Mouse (Mus musculus) right cerebral cortex, postnatal 4 days (tissue): ENCODE results near the gene Tmem206.

ENCODE experiments used
- DNase-seq: peaks from one replicate; pipeline ENCODE4 v3.0.0-alpha.2; 2022

Tmem206 gene

DNA sequence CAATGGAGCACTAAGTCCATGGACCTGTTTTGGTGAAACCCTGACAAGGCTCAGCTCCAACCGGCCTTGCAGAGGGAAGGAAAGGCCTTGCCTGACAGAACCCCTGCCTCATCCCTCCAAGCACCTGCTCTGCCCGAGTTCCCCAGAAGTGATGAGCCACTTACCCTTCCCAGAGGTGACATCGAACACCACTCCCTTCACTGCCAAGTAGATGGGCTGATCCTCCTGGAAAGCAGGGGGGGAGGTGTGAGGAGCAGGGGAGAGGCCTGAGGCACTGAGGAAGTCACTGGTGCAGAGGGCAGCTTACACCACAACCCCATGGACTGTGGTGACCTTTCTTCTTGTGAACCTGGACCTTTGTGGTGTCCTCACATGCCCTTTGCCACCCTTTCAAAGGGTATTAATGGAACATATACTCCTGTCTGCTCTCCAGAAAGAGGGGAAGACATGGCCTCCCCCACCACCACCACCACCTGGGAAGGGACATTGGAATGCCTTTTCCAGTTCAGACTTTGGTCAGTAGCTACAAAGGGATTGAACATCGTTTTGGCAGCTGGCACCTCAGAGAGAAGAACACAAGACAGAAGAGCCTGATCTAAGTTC, 14.3 kb upstream of the Tmem206 start:
- no peak for DNase-seq

DNA sequence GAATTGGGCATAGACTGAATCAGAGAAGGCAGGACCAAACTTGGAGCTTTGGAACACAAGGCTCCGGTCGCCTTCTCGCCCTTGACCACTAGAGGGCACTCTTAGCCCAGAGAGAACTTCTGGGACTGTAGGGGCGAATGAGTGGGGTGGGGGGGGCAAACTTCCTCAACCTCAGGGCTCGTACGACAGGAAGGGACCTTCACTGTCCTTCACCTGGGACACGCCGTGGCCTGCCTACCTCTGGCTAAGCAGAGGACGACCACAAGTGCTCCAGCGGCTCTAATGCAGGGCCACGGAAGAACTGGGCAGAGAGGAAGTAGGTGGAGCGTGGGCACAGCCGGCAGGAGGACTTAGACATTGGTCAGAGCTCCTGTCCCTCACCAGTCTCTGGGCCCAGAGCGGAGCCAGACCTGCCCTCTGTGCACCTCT, 13.2 kb upstream of the Tmem206 start:
- DNase-seq, result peak; percentile 78

- no peak for DNase-seq
Measured at GRCm38 (mm10) chr1:191313158-191313557, 12.6 kb upstream of the Tmem206 start.

DNA sequence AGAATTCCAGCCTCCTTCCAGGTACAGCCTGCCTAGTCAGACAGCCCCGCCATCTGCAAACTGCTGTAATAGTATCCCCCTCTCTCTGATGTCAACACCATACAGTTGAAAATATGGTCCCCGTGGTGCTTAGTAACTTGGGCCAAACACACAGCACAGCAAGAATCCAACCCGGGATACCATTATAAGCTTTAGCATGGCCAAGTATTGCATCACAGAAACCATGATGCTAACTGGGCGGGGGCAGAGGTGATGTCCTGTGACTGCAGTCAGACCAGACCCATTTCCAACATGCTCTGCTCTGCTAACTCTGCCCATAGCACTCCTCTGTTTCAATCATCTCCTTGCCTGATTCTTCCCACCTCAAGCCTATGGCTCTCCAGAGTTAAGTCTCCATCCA, 11.8 kb upstream of the Tmem206 start:
- no peak for DNase-seq

DNA sequence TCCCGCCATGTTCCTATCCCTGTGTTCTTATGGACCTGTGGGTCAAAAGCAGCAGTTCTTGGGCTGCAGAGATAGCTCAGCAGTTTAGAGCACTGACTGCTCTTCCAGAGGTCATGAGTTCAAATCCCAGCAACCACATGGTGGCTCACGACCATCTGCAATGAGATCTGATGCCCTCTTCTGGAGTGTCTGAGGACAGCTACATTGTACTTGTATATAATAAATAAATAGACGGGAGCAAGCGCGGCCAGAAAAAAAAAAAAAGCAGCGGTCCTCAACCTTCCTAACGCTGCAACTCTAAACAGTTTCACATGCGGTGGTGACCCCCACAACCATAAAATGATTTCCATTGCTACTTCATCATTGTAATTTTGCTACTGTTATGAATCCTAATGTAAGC, 8.9 kb upstream of the Tmem206 start:
- no peak for DNase-seq

DNA sequence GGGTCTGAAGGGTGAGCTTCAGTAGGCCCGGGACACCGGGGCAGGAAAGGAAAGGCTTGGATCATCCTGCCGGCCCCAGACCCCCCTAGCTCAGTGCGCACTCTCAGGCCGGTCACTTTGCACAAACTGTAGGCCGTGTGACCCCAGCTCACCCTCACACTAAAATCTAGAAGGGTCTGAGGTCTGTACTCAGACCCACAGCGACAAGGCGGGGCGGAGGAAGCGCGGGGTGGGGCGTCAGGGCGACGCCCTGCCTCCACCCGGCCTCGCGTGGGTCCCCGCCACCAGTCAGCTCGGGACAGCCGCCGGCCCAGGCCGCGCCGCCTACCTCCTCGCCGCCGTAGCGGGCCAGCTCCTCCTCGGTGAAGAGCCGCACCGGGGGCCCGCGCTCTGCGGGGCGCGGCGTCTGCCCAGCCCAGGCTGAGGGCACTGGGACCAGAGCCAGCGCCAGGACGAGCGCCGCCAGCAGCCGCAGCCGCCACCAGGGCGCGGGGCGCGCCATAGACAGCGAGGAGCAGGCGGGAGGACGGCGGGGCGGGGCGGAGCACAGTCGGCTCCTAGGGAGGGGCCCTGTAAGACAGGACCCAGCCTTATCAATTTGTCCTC, 8.0 kb upstream of the Tmem206 start, which contains the start of gene Nenf:
Nenf (minus strand) TSS at position 604 of the 606 bp plus-strand sequence.
- peak; percentile 73 for DNase-seq

DNA sequence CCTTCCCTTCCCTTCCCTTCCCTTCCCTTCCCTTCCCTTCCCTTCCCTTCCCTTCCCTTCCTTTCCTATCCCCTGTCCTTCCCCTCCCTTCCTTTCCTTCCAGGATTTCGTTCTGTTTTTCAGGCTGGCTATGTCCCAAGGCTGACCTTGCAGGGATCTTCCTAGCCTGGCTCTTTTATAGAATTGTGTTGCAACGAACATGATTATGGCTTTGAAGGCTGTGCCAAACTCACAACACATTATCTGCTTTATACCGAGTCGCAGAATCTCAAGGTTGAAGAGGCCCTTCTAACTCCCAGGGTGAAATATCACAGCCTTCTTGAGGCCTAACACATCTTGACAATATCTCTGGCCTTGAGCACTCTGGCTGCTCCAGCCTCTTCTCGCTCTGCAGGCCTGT, 7.0 kb upstream of the Tmem206 start:
- no peak for DNase-seq

DNA sequence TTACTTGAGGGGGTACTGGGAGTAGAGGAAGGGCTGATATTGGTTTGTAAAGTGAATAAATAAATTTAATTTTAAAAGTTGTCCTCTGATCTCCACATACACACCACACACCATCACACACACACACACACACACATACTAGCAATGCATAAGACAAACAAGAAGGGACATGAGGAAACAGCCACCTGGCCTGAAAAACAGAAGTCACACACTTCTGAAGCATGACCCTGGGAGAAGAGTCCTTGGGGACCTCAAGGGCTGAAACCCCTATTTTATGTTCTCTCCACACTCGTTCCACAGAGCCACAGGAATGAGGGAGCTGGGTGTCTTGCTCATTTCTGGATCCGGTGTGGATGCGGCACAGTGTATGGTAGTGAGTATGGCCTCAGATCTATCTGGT, 2.3 kb upstream of the Tmem206 start:
- no peak for DNase-seq

GRCm38 (mm10) chr1:191324733-191325590, 750 bp upstream of the Tmem206 start:
- no peak for DNase-seq

DNA sequence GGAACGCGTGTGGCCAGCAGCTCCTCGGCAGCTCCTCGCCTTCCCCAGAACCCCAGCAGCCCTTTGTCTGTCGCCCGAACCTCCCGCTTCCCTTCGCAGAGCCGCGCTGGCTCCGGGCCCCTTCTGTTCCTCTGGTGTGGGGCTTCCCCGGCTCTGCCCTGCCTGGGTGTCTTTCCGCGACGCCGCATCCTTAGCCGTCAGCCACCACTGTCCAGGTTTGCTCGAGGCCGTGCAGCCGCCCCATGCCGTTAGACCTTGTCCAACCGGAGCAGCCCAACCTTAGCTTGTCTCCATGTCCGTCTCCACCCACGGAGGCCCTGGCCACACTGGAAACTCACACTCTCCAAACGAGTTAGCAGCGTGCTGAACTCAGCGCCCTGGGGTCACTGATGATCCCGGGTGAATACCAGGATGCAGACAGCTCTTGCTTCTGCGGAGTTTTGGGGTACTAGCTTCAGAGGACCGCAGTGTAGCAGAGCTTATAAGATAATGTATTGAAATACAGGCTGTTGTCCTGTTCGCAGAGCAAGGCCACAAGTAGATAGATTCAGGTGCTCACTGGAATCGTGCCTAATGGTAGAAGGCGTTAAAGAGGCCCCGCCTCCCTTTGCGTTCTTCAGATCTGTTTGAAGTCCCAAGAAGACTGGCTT, 646 bp downstream of the Tmem206 start:
- peak; percentile 58 for DNase-seq

- no peak for DNase-seq
Measured at GRCm38 (mm10) chr1:191327258-191327657, 1.5 kb downstream of the Tmem206 start.

DNA sequence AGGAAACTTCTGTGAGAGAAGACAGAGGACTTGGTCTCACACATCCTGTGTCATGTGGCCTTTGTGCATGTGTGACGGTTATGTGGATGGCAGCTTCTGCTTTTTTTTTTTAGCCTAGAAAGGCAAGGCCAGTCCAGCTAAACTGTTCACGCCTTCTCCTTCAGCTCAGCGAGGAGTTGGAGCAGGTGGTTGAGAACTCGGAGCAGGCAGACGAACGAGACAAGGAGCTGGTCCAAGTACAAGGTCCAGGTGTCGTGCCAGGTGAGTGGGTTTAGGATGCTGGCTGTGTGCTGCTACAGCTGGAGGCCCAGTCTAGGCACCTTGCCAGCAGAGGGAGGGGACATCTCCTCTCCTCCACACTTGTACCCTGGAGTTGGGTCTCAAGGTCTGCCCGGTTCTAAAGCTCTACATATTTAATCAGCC, 2.3 kb downstream of the Tmem206 start:
- DNase-seq, result peak; percentile 40

- no peak for DNase-seq
Measured at GRCm38 (mm10) chr1:191330356-191330755, 4.6 kb downstream of the Tmem206 start.

DNA sequence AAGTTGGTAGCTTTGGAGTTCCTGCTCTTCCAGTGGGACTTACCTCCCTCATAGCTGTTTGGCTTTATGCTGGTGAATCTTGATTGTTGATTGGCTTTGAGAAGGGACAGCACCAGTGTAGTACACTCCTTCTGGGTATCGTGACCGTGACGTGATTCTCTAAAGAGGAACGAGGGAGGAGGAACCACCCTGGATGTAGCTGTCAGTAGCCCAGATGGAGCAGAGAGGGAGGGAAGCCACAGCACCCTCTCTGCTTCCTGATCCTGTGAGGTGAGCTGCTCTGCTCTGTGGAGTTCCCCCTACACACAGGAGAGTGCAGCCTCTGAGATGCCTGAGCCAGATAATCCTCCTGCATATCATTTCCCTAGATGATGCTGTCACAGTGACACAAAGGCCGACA, 8.8 kb downstream of the Tmem206 start:
- DNase-seq, result no peak

DNA sequence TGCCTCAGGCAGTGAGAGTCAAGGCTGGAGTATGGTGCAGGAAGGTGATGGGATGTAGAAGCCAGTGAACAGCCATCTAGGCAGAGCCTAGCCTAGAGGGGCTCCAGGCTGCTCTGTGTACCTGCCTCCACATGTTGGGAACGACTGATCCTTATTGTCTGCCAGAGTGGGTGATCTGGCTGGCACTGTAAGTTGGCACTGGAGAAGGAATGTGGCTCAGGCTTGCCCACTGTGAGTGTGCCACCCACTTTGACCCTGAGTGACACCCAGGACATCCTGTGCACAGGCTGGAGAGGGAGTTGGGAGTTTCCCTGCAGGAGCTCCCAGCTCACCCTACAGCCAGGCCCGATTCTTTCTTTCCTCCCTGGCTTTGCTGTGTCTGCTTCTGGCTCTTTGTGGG, 14.2 kb downstream of the Tmem206 start:
- no peak for DNase-seq

DNA sequence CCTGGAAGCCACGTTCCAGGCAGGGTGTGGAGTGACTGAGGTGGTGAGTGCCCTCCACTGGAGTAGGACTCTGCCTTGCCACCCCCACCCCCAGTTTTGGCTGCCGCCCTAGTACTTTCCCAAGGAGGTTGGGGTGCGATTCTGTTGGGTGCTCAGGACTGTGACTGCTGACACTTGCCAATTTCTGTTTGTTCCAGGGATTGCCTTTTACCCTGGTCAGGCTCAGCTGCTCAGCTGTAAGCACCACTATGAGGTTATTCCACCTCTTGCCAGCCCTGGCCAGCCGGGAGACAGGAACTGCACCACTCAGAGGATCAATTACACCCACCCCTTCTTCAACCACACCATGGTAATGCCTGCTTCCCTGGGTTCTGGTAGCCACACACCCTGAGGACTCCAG, 14.8 kb downstream of the Tmem206 start:
- no peak for DNase-seq

DNA sequence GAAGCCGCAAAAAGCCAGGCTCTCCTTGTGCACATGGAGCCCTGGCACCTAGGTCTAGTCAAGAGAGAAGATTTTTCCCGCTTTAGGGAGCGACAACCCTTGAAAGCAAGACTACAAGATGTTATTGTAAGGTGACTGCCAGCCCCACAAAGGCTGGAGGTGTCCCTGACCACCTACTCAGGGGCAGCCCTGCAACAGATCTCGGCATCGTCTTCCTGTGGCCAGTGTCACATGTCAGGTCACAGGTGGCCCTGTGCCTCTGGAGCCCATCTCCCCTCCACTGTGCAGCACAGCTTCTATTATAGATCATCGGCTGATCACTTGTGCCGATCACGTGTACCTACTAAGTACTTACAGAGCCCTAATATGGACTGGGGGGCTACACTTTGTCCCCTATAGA, 21.9 kb downstream of the Tmem206 start:
- DNase-seq, result no peak

DNA sequence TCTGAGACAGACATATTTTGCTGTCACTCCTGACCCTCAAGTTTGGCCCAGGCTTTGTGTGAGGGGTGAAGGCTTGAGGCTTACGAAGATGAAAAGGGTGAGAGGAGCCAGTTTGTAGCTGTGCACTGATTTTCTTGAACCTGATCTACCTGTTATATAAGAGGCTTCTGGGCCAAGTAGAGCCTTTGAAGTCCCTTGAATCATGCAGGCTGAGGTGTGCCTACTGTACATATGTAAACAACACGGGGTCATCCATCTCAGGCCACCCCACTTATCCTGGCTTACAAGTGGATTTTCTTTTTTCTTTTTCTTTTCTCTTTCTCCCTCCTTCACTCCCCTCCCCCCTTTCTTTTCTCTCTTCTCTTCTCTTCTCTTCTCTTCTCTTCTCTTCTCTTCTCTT, 22.9 kb downstream of the Tmem206 start:
- DNase-seq, result no peak

- no peak for DNase-seq
Measured at GRCm38 (mm10) chr1:191348996-191349395, 23.3 kb downstream of the Tmem206 start.

- DNase-seq, result no peak
Measured at GRCm38 (mm10) chr1:191349486-191350037, 23.9 kb downstream of the Tmem206 start.

DNA sequence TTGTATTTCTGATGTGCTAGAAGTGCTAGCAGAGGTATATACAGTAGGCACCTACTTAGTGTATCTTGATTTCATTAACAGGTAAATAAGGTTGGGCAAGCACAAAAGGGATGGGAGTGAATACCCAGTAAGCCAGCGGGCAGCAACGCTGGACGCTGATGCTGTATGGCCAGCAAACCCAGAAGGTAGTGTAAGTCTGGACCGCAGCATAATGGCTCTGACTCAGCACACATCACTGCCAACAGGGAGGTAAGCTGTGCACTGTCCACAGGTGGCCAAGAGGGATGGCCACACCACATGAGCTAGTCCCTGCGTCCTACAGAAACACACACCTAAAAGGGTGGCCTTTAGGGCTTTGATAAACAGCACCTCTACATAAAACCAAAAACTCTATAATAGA, 24.6 kb downstream of the Tmem206 start:
- no peak for DNase-seq

DNA sequence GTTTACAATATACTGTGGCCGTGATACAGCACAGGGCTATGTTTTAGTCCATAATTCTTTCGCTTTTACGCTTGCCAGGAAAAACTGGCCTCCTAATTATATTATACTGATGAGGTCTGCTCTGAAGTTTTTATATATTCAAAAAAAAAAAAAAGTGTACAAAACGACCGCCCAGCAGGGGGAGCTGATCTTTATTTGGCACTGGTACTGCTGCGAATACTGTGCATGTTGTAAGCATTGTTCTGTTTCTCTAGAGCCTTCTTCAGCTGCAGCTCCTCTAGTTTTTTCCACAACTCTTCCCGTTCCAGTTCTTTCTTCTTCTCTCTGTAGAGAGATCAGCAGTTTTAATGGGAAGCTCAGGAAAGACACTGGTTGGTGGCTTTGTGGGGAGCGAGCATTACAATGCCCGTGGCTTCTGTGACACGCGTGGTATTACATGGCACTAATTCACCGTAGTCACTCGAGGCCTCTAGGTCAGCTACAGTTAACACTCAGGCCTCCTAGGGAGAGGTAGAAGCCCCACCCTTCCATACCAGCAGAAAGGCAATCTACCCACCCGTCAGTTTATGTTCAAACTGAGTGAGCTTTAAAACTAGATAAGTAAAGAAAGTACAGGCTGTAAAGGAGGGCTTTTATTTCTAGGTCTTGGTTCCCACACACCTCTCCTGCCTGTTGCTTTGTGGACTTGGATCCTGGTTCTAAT, 27.2 kb downstream of the Tmem206 start:
- peak; percentile 84 for DNase-seq

GRCm38 (mm10) chr1:191353836-191354235, 28.1 kb downstream of the Tmem206 start:
- DNase-seq, result no peak
